Mouse (Mus musculus): ENCODE results near the gene Pthlh. TPM values are rescaled to one million over a fixed set of nuclear protein-coding genes. Genes with fewer than 3 reads are reported as not detected.

Pthlh gene
- total RNA-seq (2022): 1 to 10 TPM in 3 of 4 experiments, under 1 TPM in 1; 0.94 to 1.7 (median 1.4) TPM

- peak; percentile 24 for DNase-seq (ENCODE audit: low spot score)
Measured at GRCm38 (mm10) chr6:147263587-147264565, at the start of gene Pthlh. TSS of gene Pthlh (minus strand) at chr6:147264183.

DNA sequence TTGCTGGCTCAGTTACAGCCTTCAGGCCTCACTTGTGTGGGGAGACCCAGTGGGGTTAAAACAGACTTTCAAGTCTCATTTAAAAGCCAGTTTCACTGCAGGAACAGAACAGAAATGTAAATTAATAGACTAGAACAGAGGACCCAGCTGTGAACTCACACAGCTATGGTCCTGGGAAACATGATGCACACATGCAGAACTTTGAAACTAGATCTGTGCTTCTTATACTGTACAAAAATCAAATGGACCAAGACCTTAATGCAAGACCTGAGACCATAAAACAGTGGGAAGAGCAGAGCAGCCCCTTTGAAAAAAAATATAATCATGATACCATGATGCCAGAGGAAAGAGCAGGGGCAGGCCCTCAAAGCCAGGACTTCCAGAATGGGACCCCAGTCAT lies 49.3 kb upstream of the Pthlh start:
- no peak for DNase-seq (ENCODE audit: low spot score)

GRCm38 (mm10) chr6:147310435-147310978 lies 46.5 kb upstream of the Pthlh start:
- DNase-seq (ENCODE audit: low spot score): no peak

DNA sequence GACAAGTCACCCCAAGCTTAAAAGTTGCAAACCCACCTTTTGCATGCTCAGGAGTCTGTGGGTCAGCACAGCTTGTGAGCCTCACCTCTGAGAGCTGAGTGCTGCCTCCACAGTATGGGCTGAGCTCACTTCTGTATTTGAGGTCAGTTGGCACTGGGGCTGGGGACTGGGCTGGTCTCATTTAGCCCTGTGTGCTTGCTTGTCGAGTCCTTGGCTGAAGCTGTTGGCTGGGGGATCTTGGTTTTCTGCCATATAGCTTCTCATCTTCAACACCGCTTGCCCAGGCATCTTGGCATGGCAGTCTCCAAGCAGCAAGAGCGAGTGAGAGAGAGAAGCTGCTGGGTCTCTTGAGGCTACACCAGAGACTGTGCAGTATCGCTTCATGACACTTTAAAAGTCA lies 46.1 kb upstream of the Pthlh start:
- no peak for DNase-seq (ENCODE audit: low spot score)

- peak; percentile 65 for DNase-seq (ENCODE audit: low spot score)
Measured at GRCm38 (mm10) chr6:147304236-147304635, 40.3 kb upstream of the Pthlh start.

- DNase-seq (ENCODE audit: low spot score): no peak
Measured at GRCm38 (mm10) chr6:147299607-147300006, 35.6 kb upstream of the Pthlh start.

- no peak for DNase-seq (ENCODE audit: low spot score)
Measured at GRCm38 (mm10) chr6:147279309-147279708, 15.3 kb upstream of the Pthlh start.

- DNase-seq (ENCODE audit: low spot score): no peak
Measured at GRCm38 (mm10) chr6:147268143-147268790, 4.3 kb upstream of the Pthlh start.

DNA sequence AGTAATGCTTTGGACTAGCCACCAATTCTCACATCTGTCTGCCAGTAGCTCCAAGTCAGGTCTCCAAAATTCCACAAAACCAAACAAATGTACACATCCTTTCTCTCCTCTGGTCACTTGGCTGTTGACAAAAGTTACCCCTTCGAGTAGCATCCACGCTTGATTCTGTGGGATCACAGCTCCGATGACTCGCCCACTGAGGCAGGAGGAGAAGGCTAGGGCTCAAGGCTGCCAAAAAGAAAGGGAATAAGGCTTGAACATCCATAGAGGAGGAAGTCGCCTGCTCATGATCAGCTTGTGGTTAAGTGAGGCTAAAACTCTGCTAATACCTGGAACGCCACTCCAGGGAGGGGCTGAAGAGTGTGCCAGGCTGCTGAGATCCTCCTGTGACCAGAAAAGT lies 2.5 kb upstream of the Pthlh start:
- DNase-seq (ENCODE audit: low spot score): no peak

- no peak for DNase-seq (ENCODE audit: low spot score)
Measured at GRCm38 (mm10) chr6:147263178-147263577, 805 bp downstream of the Pthlh start.

GRCm38 (mm10) chr6:147261616-147262015 lies 2.4 kb downstream of the Pthlh start:
- DNase-seq (ENCODE audit: low spot score): no peak

GRCm38 (mm10) chr6:147260766-147261165 lies 3.2 kb downstream of the Pthlh start:
- DNase-seq (ENCODE audit: low spot score): no peak

- DNase-seq (ENCODE audit: low spot score): no peak
Measured at GRCm38 (mm10) chr6:147247782-147248181, 16.2 kb downstream of the Pthlh start.

DNA sequence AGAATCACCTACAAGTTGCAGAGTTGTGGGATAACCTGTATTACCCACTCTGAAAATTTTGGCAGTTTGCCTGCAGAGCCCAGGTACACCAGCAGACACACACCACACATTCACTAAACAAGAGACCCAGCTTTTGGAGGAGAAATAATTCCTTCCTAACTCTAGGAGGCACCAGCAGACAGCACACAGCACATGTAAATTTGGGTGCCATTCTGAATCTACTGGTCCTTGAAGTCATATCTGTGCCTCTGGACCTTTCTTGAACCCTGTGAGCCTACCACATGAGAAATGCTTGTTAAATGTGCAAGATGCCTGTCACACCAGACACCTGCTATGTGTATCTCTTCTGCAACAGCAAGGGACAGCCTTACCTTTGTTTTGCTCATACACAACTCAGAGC lies 19.7 kb downstream of the Pthlh start:
- no peak for DNase-seq (ENCODE audit: low spot score)

GRCm38 (mm10) chr6:147243655-147244054 lies 20.3 kb downstream of the Pthlh start:
- no peak for DNase-seq (ENCODE audit: low spot score)

GRCm38 (mm10) chr6:147241541-147241940 lies 22.4 kb downstream of the Pthlh start:
- DNase-seq (ENCODE audit: low spot score): no peak

DNA sequence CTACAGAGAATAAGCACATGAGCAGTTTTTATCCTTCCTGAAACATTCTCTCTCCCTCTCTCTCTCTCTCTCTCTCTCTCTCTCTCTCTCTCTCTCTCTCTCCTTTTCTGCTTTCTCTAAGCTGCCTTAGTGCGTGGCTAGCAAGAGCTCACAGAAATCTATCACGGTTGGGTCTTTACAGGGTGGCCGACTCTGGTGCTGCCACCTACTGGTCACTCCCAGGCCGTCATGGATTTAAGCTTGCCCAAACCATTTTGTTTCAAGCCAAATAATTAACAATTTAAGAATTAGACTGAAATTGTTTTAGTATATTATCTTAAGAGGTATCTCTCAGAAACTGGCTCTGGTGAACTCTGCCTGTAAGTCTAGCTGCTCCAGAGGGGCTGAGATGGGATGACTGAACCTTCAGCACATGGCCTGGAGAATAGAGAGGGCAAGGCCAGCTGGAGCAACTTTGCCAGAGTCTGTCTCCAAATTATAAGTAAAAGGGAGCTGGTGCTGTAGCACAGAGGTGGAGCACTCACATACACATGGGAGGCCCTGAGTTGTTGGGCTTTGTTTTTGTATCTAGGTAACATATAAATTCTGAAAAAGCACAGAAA lies 23.7 kb downstream of the Pthlh start:
- DNase-seq (ENCODE audit: low spot score): peak; percentile 21

DNA sequence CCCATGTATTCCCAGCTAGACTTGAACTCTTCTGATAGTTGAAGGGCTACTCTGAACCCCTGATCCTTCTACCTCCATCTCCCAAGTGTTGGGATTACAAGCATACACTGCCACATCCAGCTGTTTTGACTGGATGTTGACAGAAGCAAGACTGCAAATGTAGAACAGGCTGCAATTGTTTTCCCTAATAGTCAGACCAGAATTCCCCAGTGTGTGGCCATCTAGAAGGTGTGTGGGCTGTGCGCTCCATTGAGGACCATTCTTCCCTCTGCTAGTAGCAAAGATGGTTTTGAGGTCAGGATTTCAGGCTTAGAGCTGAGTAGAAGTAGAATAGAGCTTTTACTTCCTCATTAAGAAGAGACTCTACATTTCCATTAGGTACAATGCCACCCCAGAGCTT lies 37.3 kb downstream of the Pthlh start:
- no peak for DNase-seq (ENCODE audit: low spot score)

- DNase-seq (ENCODE audit: low spot score): no peak
Measured at GRCm38 (mm10) chr6:147219099-147219498, 44.9 kb downstream of the Pthlh start.

GRCm38 (mm10) chr6:147216156-147216555 lies 47.8 kb downstream of the Pthlh start:
- no peak for DNase-seq (ENCODE audit: low spot score)

GRCm38 (mm10) chr6:147207821-147208330 lies 56.1 kb downstream of the Pthlh start:
- no peak for DNase-seq (ENCODE audit: low spot score)
